Mouse (Mus musculus) C2C12 (cell line): ENCODE measurements around the gene Gpr85. TPM values are rescaled to one million over a fixed set of nuclear protein-coding genes. Genes with fewer than 3 reads are reported as not detected.
A peak's percentile ranks its signal among the peaks of the same experiment; 100 is the strongest.

Experiments
- H3K27me3 ChIP-seq: one replicate; pipeline ENCODE4 v1.6.1; 2011; ENCODE audit not compliant: control insufficient read depth, insufficient read depth, insufficient read length
- H3K36me3 ChIP-seq: one replicate; pipeline ENCODE4 v1.6.1; 2011; ENCODE audit not compliant: control insufficient read depth, insufficient read depth
- H3K4me3 ChIP-seq: one replicate; pipeline ENCODE4 v1.5.1; 2011; ENCODE audit warnings: mild to moderate bottlenecking, control low read depth; ENCODE audit not compliant: poor library complexity, insufficient read depth, severe bottlenecking
- H3K79me2 ChIP-seq: one replicate; pipeline ENCODE4 v1.6.1; 2011; ENCODE audit not compliant: control insufficient read depth, insufficient read depth
- H3K79me3 ChIP-seq: one replicate; pipeline ENCODE4 v1.6.1; 2011; ENCODE audit warnings: low read depth, control low read depth
- H3ac ChIP-seq: one replicate; pipeline ENCODE3; 2011; ENCODE audit warnings: low read depth; ENCODE audit not compliant: control insufficient read depth, insufficient read length
- CEBPB ChIP-seq: IDR thresholded peaks from one replicate; pipeline ENCODE4 v1.6.1; 2011; ENCODE audit warnings: low read depth, mild to moderate bottlenecking, control low read depth, moderate library complexity
- CTCF ChIP-seq: IDR thresholded peaks from one replicate; pipeline ENCODE4 v1.5.1; 2011; ENCODE audit not compliant: control insufficient read depth, insufficient read depth, insufficient read length
- FOSL1 ChIP-seq: IDR thresholded peaks from one replicate; pipeline ENCODE4 v1.8.0; 2011; ENCODE audit warnings: mild to moderate bottlenecking, low read length; ENCODE audit not compliant: poor library complexity, insufficient read depth, severe bottlenecking
- MAX ChIP-seq: IDR thresholded peaks from one replicate; pipeline ENCODE4 v1.6.1; 2011; ENCODE audit warnings: mild to moderate bottlenecking, control low read depth
- MYOD1 ChIP-seq: IDR thresholded peaks from one replicate; pipeline ENCODE4 v1.6.1; 2011; ENCODE audit warnings: low read depth; ENCODE audit not compliant: control insufficient read depth, insufficient read length
- MYOG ChIP-seq: IDR thresholded peaks from one replicate; pipeline ENCODE4 v1.6.1; 2011; ENCODE audit not compliant: control insufficient read depth, insufficient read length; ENCODE audit errors: extremely low read depth
- USF1 ChIP-seq: IDR thresholded peaks from one replicate; pipeline ENCODE4 v1.6.1; 2011; ENCODE audit warnings: low read depth, mild to moderate bottlenecking, control low read depth, moderate library complexity
- long read RNA-seq, 2 experiments: library from polyadenylated mRNA; unstranded; transcript quantifications; one replicate each; pipeline ENCODE4 v2.0.0; 2019 to 2020
- polyA plus RNA-seq: library from polyadenylated mRNA; unstranded; fragments of >200 nt; fragmentation: generic; extraction: Trizol; gene quantifications from one replicate; pipeline ENCODE4 v1.2.1, GENCODE M21; 2012; ENCODE audit warnings: missing spikeins

The Gpr85 gene
- polyA plus RNA-seq: 0.98 TPM
- long read RNA-seq, experiment 1, partial matches to known transcripts: 0 of 2 reads
- long read RNA-seq, experiment 1, other reads (novel, unspliced or antisense): 1 of 2 reads
- long read RNA-seq, experiment 2, partial matches to known transcripts: 1 of 2 reads
- long read RNA-seq, experiment 2, other reads (novel, unspliced or antisense): 1 of 2 reads

- Histone ChIP-seq H3ac (peak within 1 kb of the TSS; percentile 32), H3K36me3 (no peaks in the 10 kb centered on the region)
Measured at GRCm38 (mm10) chr6:13839345-13840054, at the start of gene Gpr85. Gene Gpr85 (minus strand): TSS chr6:13839942.

DNA sequence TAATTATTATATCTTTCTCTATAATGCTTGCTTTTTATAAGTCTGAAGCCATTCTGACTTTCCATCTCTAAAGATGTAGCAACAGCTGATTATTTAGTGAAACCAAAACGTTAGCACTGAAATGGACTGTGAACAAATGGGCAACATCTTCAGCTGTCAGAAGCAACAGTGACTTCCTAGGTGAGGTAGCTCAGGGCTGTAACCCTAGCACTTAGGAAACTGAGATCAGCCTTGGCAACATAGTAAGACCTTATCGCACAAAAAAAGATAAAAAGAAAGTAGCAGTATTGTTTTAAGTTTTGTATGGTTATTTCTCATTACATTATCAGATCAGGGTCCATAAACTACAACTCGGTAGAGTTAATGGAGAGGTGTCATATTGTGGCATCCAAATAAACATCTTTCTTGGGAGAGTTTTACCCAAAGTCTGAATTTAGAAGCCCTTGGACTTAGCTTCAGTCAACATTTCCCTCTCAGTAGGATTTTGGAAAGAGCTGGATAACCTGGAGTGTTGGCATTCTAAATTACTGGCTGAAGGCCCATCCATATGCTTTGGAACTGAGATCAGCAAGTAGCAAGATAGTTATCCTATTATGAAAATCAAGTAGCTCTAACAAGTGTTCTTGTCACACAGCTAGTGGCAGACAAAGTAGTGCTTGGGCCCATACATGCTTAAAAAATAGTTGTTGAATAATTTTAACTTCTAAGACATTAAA is 45.3 kb upstream of the Gpr85 start:
- H3K36me3 ChIP-seq: no peaks in the 10 kb centered on the region
- H3K79me3 ChIP-seq: no peaks in the 10 kb centered on the region
- TF ChIP-seq MYOD1 (no peak), CTCF (no peak), USF1 (no peak), FOSL1 (no peak), MAX (no peak), MYOG (no peak), CEBPB (no peak)
- no peaks in the 10 kb centered on the region for H3K79me2 ChIP-seq
- no peak overlapping the region for H3ac ChIP-seq
- no peak overlapping the region for H3K4me3 ChIP-seq
- no peaks in the 10 kb centered on the region for H3K27me3 ChIP-seq

More at GRCm38 (mm10) chr6:13839345-13840054, at the start of gene Gpr85:
- H3K79me2 ChIP-seq: no peaks in the 10 kb centered on the region
- TF ChIP-seq CEBPB (no peak), CTCF (no peak), FOSL1 (no peak), MYOD1 (no peak), MYOG (no peak), USF1 (no peak), MAX (no peak)
- no peaks in the 10 kb centered on the region for H3K27me3 ChIP-seq
- no peaks in the 10 kb centered on the region for H3K79me3 ChIP-seq
- H3K4me3 ChIP-seq: peak within 1 kb of the TSS; percentile 35

DNA sequence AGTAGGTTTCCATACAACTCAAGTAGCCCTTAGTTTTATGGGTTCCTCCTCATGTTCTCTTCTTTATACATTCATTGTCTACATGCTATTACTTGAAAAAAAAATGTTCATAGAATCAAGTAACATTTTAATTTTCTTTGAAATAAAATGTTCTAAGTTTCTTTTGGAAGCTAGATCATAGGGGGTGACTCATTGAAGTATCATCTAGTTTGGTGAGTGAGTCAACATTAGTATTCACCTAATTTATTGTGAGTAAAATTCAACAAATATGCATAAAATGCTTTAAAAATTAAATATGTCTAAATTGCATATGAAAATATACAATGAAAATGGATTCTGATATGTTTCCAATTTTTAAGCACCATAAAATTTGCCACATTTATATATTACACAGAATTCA is 43.2 kb upstream of the Gpr85 start:
- Histone ChIP-seq H3ac (no peak overlapping the region), H3K79me3 (no peaks in the 10 kb centered on the region), H3K4me3 (no peak overlapping the region), H3K36me3 (no peaks in the 10 kb centered on the region), H3K27me3 (no peaks in the 10 kb centered on the region), H3K79me2 (no peaks in the 10 kb centered on the region)
- TF ChIP-seq FOSL1 (peak; percentile 81), CTCF (no peak)

DNA sequence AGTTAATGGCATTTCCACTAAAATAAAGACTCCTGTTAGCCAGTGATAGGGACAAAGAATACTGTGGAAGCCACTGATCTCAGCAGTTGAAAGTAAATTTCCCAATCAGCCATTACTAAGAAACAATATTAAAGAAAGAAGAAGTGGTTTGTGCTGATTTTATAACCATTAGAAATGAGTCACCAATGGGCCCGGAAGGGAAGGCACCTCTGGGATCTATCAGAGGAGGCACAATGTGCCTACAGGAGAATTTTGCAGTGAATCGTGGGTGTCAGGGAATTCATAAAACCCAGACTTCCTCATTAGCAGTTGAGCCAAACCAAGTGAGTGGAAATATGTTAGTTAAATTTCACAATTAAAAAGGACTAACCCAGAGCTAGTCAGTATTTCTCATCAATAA is 34.2 kb upstream of the Gpr85 start:
- H3ac ChIP-seq: no peak overlapping the region
- no peak overlapping the region for H3K4me3 ChIP-seq
- no peak for TF ChIP-seq MAX
- no peak for TF ChIP-seq CTCF
- no peak for TF ChIP-seq CEBPB
- TF ChIP-seq USF1: no peak
- no peak for TF ChIP-seq MYOD1
- TF ChIP-seq MYOG: no peak
- TF ChIP-seq FOSL1: no peak
- peaks cover 9% of the 10 kb centered on the region for H3K79me2 ChIP-seq
- peaks cover 13% of the 10 kb centered on the region for H3K36me3 ChIP-seq
- H3K79me3 ChIP-seq: peaks cover 3% of the 10 kb centered on the region
- H3K27me3 ChIP-seq: no peaks in the 10 kb centered on the region

- Histone ChIP-seq H3K36me3 (peaks cover 23% of the 10 kb centered on the region), H3K27me3 (no peaks in the 10 kb centered on the region), H3K79me3 (peaks cover 3% of the 10 kb centered on the region), H3K79me2 (peaks cover 9% of the 10 kb centered on the region), H3ac (no peak overlapping the region), H3K4me3 (no peak overlapping the region)
- no peak for TF ChIP-seq MYOG
- no peak for TF ChIP-seq USF1
- no peak for TF ChIP-seq CEBPB
- TF ChIP-seq MAX: no peak
- TF ChIP-seq CTCF: no peak
- TF ChIP-seq MYOD1: no peak
- TF ChIP-seq FOSL1: no peak
Measured at GRCm38 (mm10) chr6:13872076-13872475, 32.3 kb upstream of the Gpr85 start.
